Mouse (Mus musculus): ENCODE measurements around the gene Adgrg7. TPM values are rescaled to one million over a fixed set of nuclear protein-coding genes. Genes with fewer than 3 reads are reported as not detected.

The Adgrg7 gene
- 0.05 TPM in 1 of 2 replicates, not detected in the other for total RNA-seq (2012; rRNA removed)

GRCm38 (mm10) chr16:56795481-56796139 is at the start of gene Adgrg7:
Adgrg7 (minus strand) TSS chr16:56795855.
- 0 out of 4 replicates have a peak, but pooled peaks cover 0 to 3% of the 10 kb centered on the region in 2 experiments for H3K4me1 ChIP-seq (ENCODE audit: control insufficient read depth in 2 of 2, insufficient read depth in 2 of 2, low read length in 2 of 2, poor library complexity in 1 of 2)
- no peak within 1 kb of the TSS for H3K9ac ChIP-seq (ENCODE audit: insufficient read depth, low read depth, low read length, poor library complexity, severe bottlenecking)
- H3K9me3 ChIP-seq (ENCODE audit: control insufficient read depth, insufficient read depth, low read depth, low read length) = no peaks in the 10 kb centered on the region
- H3K27ac ChIP-seq (ENCODE audit: insufficient read depth, low read depth, low read length, poor library complexity, severe bottlenecking) = no peak within 1 kb of the TSS
- TF ChIP-seq CHD2 (IDR thresholded peaks at IDR 0.05; ENCODE audit: low read depth, low read length) (no peak), ZNF384 (IDR thresholded peaks at IDR 0.05; ENCODE audit: low read depth, low read length) (no peak), ZC3H11A (IDR thresholded peaks at IDR 0.05; ENCODE audit: borderline replicate concordance, low read depth, low read length) (no peak)
- DNase-seq (ENCODE audit: low read depth, low spot score) = no peak
- no peak within 1 kb of the TSS for H3K4me3 ChIP-seq (ENCODE audit: insufficient read depth in 1 of 2, low read depth in 1 of 2, low read length in 2 of 2, poor library complexity in 1 of 2, severe bottlenecking in 1 of 2)
- no peaks in the 10 kb centered on the region for H3K36me3 ChIP-seq (ENCODE audit: control insufficient read depth, insufficient read depth, low read length, poor library complexity, severe bottlenecking)
- in situ Hi-C loops (cut with MboI; ENCODE audit: low sequenced_read_pairs in 2 of 2, unreplicated experiment in 2 of 2) = no loop called here

DNA sequence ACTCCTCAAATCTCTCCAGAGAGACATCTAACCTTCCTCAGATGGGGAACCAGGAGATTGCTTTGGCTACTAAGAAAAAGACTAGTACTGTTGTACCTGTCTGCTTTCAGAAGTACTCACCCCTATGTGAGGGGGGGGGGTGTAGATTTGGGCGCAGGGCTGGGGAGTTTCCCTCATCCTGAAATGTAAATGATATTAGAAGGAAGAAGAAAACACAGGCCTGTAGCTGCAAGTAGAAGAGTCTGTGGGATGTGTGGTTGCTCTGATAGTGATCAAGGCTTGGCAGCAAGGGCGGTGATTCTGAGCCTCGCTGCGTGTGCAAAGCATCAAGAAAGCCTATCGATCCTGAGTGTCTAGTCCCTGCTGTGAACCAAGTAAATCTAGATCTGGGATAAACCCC is 47.3 kb upstream of the Adgrg7 start:
- H3K9ac ChIP-seq (ENCODE audit: insufficient read depth, low read depth, low read length, poor library complexity, severe bottlenecking) = no peak overlapping the region
- no peaks in the 10 kb centered on the region for H3K4me1 ChIP-seq (ENCODE audit: control insufficient read depth in 2 of 2, insufficient read depth in 2 of 2, low read length in 2 of 2, poor library complexity in 1 of 2)
- in situ Hi-C loops (cut with MboI; ENCODE audit: low sequenced_read_pairs in 2 of 2, unreplicated experiment in 2 of 2) = no loop called here
- no peaks in the 10 kb centered on the region for H3K9me3 ChIP-seq (ENCODE audit: control insufficient read depth, insufficient read depth, low read depth, low read length)
- H3K36me3 ChIP-seq (ENCODE audit: control insufficient read depth, insufficient read depth, low read length, poor library complexity, severe bottlenecking) = no peaks in the 10 kb centered on the region
- no peak for DNase-seq (ENCODE audit: low read depth, low spot score)
- TF ChIP-seq ZC3H11A (IDR thresholded peaks at IDR 0.05; ENCODE audit: borderline replicate concordance, low read depth, low read length) = no peak
- no peak for TF ChIP-seq CHD2 (IDR thresholded peaks at IDR 0.05; ENCODE audit: low read depth, low read length)
- no peak for TF ChIP-seq MAFK (IDR thresholded peaks at IDR 0.05; ENCODE audit: insufficient read depth, low read depth, low read length)
- no peak for TF ChIP-seq ZNF384 (IDR thresholded peaks at IDR 0.05; ENCODE audit: low read depth, low read length)
- no peak for TF ChIP-seq HCFC1 (IDR thresholded peaks at IDR 0.05; ENCODE audit: borderline replicate concordance, insufficient read depth, low read length)
- no peak overlapping the region for H3K27ac ChIP-seq (ENCODE audit: insufficient read depth, low read depth, low read length, poor library complexity, severe bottlenecking)
- no peak overlapping the region for H3K4me3 ChIP-seq (ENCODE audit: insufficient read depth in 1 of 2, low read depth in 1 of 2, low read length in 2 of 2, poor library complexity in 1 of 2, severe bottlenecking in 1 of 2)

DNA sequence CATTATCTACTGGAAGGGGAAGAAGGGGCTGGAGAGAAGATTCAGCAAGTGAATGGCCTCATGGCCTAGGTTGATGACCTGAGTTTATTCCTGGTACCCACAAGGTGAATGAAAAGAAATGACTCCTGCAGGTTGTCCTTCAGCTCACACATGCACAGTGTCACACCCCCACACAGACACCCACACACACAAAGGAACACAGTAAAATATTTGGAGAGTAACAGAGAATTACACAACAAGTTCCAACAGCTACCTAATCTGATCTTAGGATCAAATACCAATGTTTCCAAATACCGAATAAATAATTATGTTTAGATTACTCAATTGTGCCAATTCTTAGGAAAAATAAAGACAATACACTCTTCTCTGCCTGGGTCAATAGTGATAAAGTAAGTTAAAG is 37.7 kb upstream of the Adgrg7 start:
- no peak overlapping the region for H3K27ac ChIP-seq (ENCODE audit: insufficient read depth, low read depth, low read length, poor library complexity, severe bottlenecking)
- no peak for DNase-seq (ENCODE audit: low read depth, low spot score)
- H3K9me3 ChIP-seq (ENCODE audit: control insufficient read depth, insufficient read depth, low read depth, low read length) = no peaks in the 10 kb centered on the region
- in situ Hi-C loops (cut with MboI; ENCODE audit: low sequenced_read_pairs in 2 of 2, unreplicated experiment in 2 of 2) = no loop called here
- TF ChIP-seq HCFC1 (IDR thresholded peaks at IDR 0.05; ENCODE audit: borderline replicate concordance, insufficient read depth, low read length) (no peak), ZNF384 (IDR thresholded peaks at IDR 0.05; ENCODE audit: low read depth, low read length) (no peak), MAFK (IDR thresholded peaks at IDR 0.05; ENCODE audit: insufficient read depth, low read depth, low read length) (no peak), ZC3H11A (IDR thresholded peaks at IDR 0.05; ENCODE audit: borderline replicate concordance, low read depth, low read length) (no peak), CHD2 (IDR thresholded peaks at IDR 0.05; ENCODE audit: low read depth, low read length) (no peak)
- H3K36me3 ChIP-seq (ENCODE audit: control insufficient read depth, insufficient read depth, low read length, poor library complexity, severe bottlenecking) = no peaks in the 10 kb centered on the region
- H3K9ac ChIP-seq (ENCODE audit: insufficient read depth, low read depth, low read length, poor library complexity, severe bottlenecking) = no peak overlapping the region
- H3K4me3 ChIP-seq (ENCODE audit: insufficient read depth in 1 of 2, low read depth in 1 of 2, low read length in 2 of 2, poor library complexity in 1 of 2, severe bottlenecking in 1 of 2) = no peak overlapping the region
- H3K4me1 ChIP-seq (ENCODE audit: control insufficient read depth in 2 of 2, insufficient read depth in 2 of 2, low read length in 2 of 2, poor library complexity in 1 of 2) = no peaks in the 10 kb centered on the region

DNA sequence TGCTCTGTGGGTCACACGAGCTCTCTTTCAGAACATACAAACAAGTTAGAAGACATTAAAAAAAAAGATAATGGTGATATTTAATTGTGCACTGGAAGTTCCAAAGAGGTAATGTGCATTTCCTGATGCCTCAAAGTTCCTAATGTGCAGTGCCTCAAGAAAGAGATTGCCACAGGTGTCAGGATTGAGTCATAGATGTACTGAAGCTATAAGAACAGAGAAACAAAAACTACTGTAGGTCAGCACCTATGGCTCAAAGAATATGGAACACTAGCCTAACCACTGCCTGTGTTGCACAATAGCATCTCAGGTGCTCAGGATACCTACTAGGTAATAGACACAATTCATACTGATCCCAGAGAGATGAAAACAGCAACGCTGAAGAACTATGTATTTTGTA is 36.3 kb upstream of the Adgrg7 start:
- no peak overlapping the region for H3K9ac ChIP-seq (ENCODE audit: insufficient read depth, low read depth, low read length, poor library complexity, severe bottlenecking)
- no peak for DNase-seq (ENCODE audit: low read depth, low spot score)
- no peak overlapping the region for H3K27ac ChIP-seq (ENCODE audit: insufficient read depth, low read depth, low read length, poor library complexity, severe bottlenecking)
- H3K36me3 ChIP-seq (ENCODE audit: control insufficient read depth, insufficient read depth, low read length, poor library complexity, severe bottlenecking) = no peaks in the 10 kb centered on the region
- TF ChIP-seq ZC3H11A (IDR thresholded peaks at IDR 0.05; ENCODE audit: borderline replicate concordance, low read depth, low read length) (no peak), CHD2 (IDR thresholded peaks at IDR 0.05; ENCODE audit: low read depth, low read length) (no peak), ZNF384 (IDR thresholded peaks at IDR 0.05; ENCODE audit: low read depth, low read length) (no peak), MAFK (IDR thresholded peaks at IDR 0.05; ENCODE audit: insufficient read depth, low read depth, low read length) (no peak), HCFC1 (IDR thresholded peaks at IDR 0.05; ENCODE audit: borderline replicate concordance, insufficient read depth, low read length) (no peak)
- no peaks in the 10 kb centered on the region for H3K4me1 ChIP-seq (ENCODE audit: control insufficient read depth in 2 of 2, insufficient read depth in 2 of 2, low read length in 2 of 2, poor library complexity in 1 of 2)
- H3K9me3 ChIP-seq (ENCODE audit: control insufficient read depth, insufficient read depth, low read depth, low read length) = no peaks in the 10 kb centered on the region
- no peak overlapping the region for H3K4me3 ChIP-seq (ENCODE audit: insufficient read depth in 1 of 2, low read depth in 1 of 2, low read length in 2 of 2, poor library complexity in 1 of 2, severe bottlenecking in 1 of 2)
- in situ Hi-C loops (cut with MboI; ENCODE audit: low sequenced_read_pairs in 2 of 2, unreplicated experiment in 2 of 2) = no loop called here

Data from ES-E14 (cell line).